Mouse (Mus musculus) limb, embryonic 14.5 days (tissue): ENCODE results near the gene Ifit3. TPM values are rescaled to one million over a fixed set of nuclear protein-coding genes. Genes with fewer than 3 reads are reported as not detected.

ENCODE experiments used
- ATAC-seq: fragments of 200-750 bp; cut with Nextera tagmentation; 2 replicates; pipeline ENCODE4 v1.8.0; 2017; ENCODE audit warnings: low read depth, moderate number of reproducible peaks, moderate TSS enrichment; ENCODE audit not compliant: low FRiP score
- DNase-seq: peaks from one replicate; pipeline ENCODE4 v3.0.0-alpha.2; 2015; ENCODE audit warnings: low spot score
- H3K27ac ChIP-seq: fragments of 300-500 bp; sonication (generic); replicated peaks from 2 replicates; pipeline ENCODE4 v1.5.1; 2014; ENCODE audit warnings: low read depth, mild to moderate bottlenecking, low read length, moderate library complexity, mixed read lengths
- H3K27me3 ChIP-seq: fragments of 300-500 bp; sonication (generic); 2 replicates; pipeline ENCODE4 v1.6.1; 2014; ENCODE audit warnings: low read length, mixed read lengths; ENCODE audit not compliant: control insufficient read depth, insufficient read depth
- H3K36me3 ChIP-seq: fragments of 300-500 bp; sonication (generic); 2 replicates; pipeline ENCODE4 v1.6.1; 2014; ENCODE audit warnings: mild to moderate bottlenecking, low read length, moderate library complexity, mixed read lengths; ENCODE audit not compliant: control insufficient read depth, insufficient read depth
- H3K4me1 ChIP-seq: fragments of 300-500 bp; sonication (generic); 2 replicates; pipeline ENCODE4 v1.6.1; 2014; ENCODE audit warnings: antibody characterized with exemption, low read length, mixed read lengths; ENCODE audit not compliant: control insufficient read depth, insufficient read depth
- H3K4me2 ChIP-seq: fragments of 300-500 bp; sonication (generic); replicated peaks from 2 replicates; pipeline ENCODE4 v1.6.1; 2014; ENCODE audit warnings: low read depth, mild to moderate bottlenecking, low read length, moderate library complexity; ENCODE audit not compliant: severe bottlenecking
- H3K4me3 ChIP-seq: fragments of 300-500 bp; sonication (generic); replicated peaks from 2 replicates; pipeline ENCODE4 v1.5.1; 2014; ENCODE audit warnings: low read length
- H3K9ac ChIP-seq: fragments of 300-500 bp; sonication (generic); 2 replicates; pipeline ENCODE4 v1.6.1; 2014; ENCODE audit warnings: mild to moderate bottlenecking, low read depth, low read length, moderate library complexity; ENCODE audit not compliant: severe bottlenecking
- H3K9me3 ChIP-seq: fragments of 300-500 bp; sonication (generic); 2 replicates; pipeline ENCODE4 v1.6.1; 2016; ENCODE audit warnings: low read length; ENCODE audit not compliant: control insufficient read depth
- POLR2A ChIP-seq: fragments of 200-500 bp; IDR thresholded peaks from 2 replicates; pipeline ENCODE4 v1.8.0; 2012; ENCODE audit warnings: inconsistent platforms, mild to moderate bottlenecking, moderate library complexity, borderline replicate concordance; ENCODE audit not compliant: insufficient read depth, insufficient read length; ENCODE audit errors: extremely low read depth
- WGBS: fragments of 180-500 bp; shearing (Covaris S2); extraction: QIAGEN DNeasy Blood & Tissue Kit; methylation state at CpG from one replicate; pipeline ENCODE4 v1.1.7; 2014; 5-methylcytosine and 5-hydroxymethylcytosine counted together
- polyA plus RNA-seq, 2 experiments: library from polyadenylated mRNA; depleted of rRNA in 1 of 2; stranded (reverse) in 1 of 2; unstranded in 1 of 2; fragments of >200 nt; fragmentation: Nextera tagmentation in 1 of 2; extraction: Ambion mirVana in 1 of 2; gene quantifications; 2 replicates each; pipeline versions ENCODE4 v1.2.1 to v1.2.3; 2012 to 2014

Gene Ifit3
- polyA plus RNA-seq, 2 experiments: 0.95 to 1.2 TPM

DNA sequence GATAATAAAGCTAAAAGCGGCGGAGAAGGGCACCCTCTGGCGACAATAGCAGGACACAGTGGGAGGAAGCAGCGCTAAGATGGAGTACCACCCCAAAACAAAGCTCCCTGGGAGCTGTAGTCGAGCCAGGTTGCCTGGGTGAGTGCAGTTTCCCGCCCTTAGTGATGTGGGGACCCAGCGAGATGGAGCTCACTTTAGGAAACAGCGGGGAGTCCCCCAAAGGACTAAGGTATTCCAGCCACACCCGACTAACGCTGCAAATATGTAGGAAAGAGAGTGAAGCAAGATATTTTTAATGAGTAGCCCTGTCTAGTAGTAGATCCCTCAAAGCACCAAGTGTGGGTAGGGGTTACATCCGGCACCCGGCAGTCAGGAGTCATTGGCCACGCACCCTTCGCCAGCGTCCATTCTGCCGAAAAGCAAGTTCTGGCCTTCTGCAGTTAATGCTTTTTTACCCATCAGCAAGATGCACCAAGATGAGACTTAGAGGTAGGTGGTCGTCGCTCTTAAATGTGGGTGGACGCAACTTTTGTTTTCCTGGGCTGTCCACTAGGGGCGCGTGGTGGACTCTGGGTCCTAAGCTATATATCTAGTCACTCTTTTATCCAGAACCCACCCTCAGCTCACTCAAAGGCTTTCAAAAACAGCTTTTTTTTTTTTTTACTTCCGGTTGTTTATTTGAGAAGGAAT, 32.7 kb upstream of the Ifit3 start, which contains the start of gene Ifit2:
Gene Ifit2, plus strand, starts transcription at position 161 of the 690 bp plus-strand sequence.
- Histone ChIP-seq H3K4me2 (peak within 1 kb of the TSS; percentile 64), H3K9ac (peak within 1 kb of the TSS; percentile 50), H3K36me3 (no peaks in the 10 kb centered on the region), H3K4me1 (peaks cover 18% of the 10 kb centered on the region; the same call in 1 of the 2 replicates), H3K27ac (peak within 1 kb of the TSS; percentile 45), H3K9me3 (peaks cover 4% of the 10 kb centered on the region; the same call in 1 of the 2 replicates), H3K27me3 (no peaks in the 10 kb centered on the region), H3K4me3 (peak within 1 kb of the TSS; percentile 45)
- ATAC-seq: peak; percentile 86
- peak; percentile 68; the same call in 1 of the 2 replicates for TF ChIP-seq POLR2A
- peak; percentile 88 for DNase-seq
- 1% methylated on average over 22 of the region's 22 CpGs for WGBS

DNA sequence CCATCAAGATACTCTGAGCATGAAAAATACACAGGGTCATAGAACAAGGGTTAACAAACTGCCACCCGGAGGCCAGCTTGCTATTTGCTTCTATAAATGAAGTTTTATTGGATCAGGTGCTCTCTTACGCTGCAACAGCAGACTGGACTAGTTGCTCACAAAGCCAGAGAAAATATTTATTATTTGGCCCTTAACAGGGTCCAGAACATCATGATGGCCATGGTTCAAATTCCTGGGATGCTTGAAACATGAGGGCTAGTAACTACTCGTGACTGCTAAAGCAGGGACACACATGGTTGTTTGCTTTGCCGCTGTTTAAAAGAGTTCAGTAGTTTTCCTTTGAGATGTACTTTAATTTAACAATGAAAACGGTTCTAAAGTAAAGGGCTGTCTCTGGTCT, 31.4 kb upstream of the Ifit3 start:
- ATAC-seq (no peak), DNase-seq (peak; percentile 50)
- H3K27me3 ChIP-seq: no peaks in the 10 kb centered on the region
- no peaks in the 10 kb centered on the region for H3K36me3 ChIP-seq
- H3K9ac ChIP-seq: no peak overlapping the region
- H3K4me2 ChIP-seq: peak overlapping the region; percentile 27; the same call in 1 of the 2 replicates
- peak overlapping the region; percentile 1; the same call in 1 of the 2 replicates for H3K4me3 ChIP-seq
- H3K9me3 ChIP-seq: peaks cover 4% of the 10 kb centered on the region; the same call in 1 of the 2 replicates
- peaks cover 18% of the 10 kb centered on the region; the same call in 1 of the 2 replicates for H3K4me1 ChIP-seq
- WGBS: 11% methylated on average over 5 of the region's 5 CpGs
- H3K27ac ChIP-seq: peak overlapping the region; percentile 45
- TF ChIP-seq POLR2A: no peak

GRCm38 (mm10) chr19:34553021-34553420, 30.3 kb upstream of the Ifit3 start:
- peak overlapping the region; percentile 71 for H3K27ac ChIP-seq
- no peak overlapping the region for H3K9ac ChIP-seq
- H3K4me2 ChIP-seq: peak overlapping the region; percentile 28
- peaks cover 4% of the 10 kb centered on the region; the same call in 1 of the 2 replicates for H3K9me3 ChIP-seq
- ATAC-seq: peak; percentile 45
- H3K4me1 ChIP-seq: peaks cover 18% of the 10 kb centered on the region; the same call in 1 of the 2 replicates
- no peak overlapping the region for H3K4me3 ChIP-seq
- no peaks in the 10 kb centered on the region for H3K27me3 ChIP-seq
- DNase-seq: peak; percentile 81
- WGBS: 44% methylated on average over 6 of the region's 6 CpGs
- TF ChIP-seq POLR2A: no peak
- no peaks in the 10 kb centered on the region for H3K36me3 ChIP-seq

- ATAC-seq (no peak), DNase-seq (no peak)
- Histone ChIP-seq H3K36me3 (no peaks in the 10 kb centered on the region), H3K9me3 (peaks cover 4% of the 10 kb centered on the region; the same call in 1 of the 2 replicates), H3K9ac (no peak overlapping the region), H3K27me3 (no peaks in the 10 kb centered on the region), H3K4me1 (peaks cover 18% of the 10 kb centered on the region; the same call in 1 of the 2 replicates), H3K4me3 (no peak overlapping the region), H3K4me2 (peak overlapping the region; percentile 28; the same call in 1 of the 2 replicates), H3K27ac (peak overlapping the region; percentile 71)
- TF ChIP-seq POLR2A: no peak
- WGBS: 36% methylated on average over 3 of the region's 3 CpGs
Measured at GRCm38 (mm10) chr19:34553522-34553921, 29.8 kb upstream of the Ifit3 start.

- Histone ChIP-seq H3K36me3 (no peaks in the 10 kb centered on the region), H3K9ac (no peak overlapping the region), H3K27me3 (no peaks in the 10 kb centered on the region), H3K27ac (no peak overlapping the region), H3K4me1 (peaks cover 18% of the 10 kb centered on the region; the same call in 1 of the 2 replicates), H3K4me2 (no peak overlapping the region), H3K4me3 (no peak overlapping the region), H3K9me3 (peaks cover 4% of the 10 kb centered on the region; the same call in 1 of the 2 replicates)
- DNase-seq: no peak
- TF ChIP-seq POLR2A: no peak
- ATAC-seq: no peak
Measured at GRCm38 (mm10) chr19:34554061-34554460, 29.3 kb upstream of the Ifit3 start.
